Mouse (Mus musculus) intestine, embryonic 14.5 days (tissue): ENCODE measurements around the gene Bdnf. TPM values are rescaled to one million over a fixed set of nuclear protein-coding genes. Genes with fewer than 3 reads are reported as not detected.
A peak's percentile ranks its signal among the peaks of the same experiment; 100 is the strongest.

ENCODE experiments used
- ATAC-seq: fragments of 200-750 bp; cut with Nextera tagmentation; replicated peaks from 2 replicates; pipeline ENCODE4 v1.8.0; 2017; ENCODE audit warnings: low read depth, moderate number of reproducible peaks, moderate TSS enrichment, moderate library complexity; ENCODE audit not compliant: low FRiP score, low TSS enrichment
- DNase-seq: peaks from one replicate; pipeline ENCODE4 v3.0.0-alpha.2; 2018; ENCODE audit warnings: low spot score
- H3K27ac ChIP-seq: fragments of 300-500 bp; sonication (generic); 2 replicates; pipeline ENCODE4 v1.5.1; 2014; ENCODE audit warnings: low read depth, mild to moderate bottlenecking, control low read depth
- H3K27me3 ChIP-seq: fragments of 300-500 bp; sonication (generic); replicated peaks from 2 replicates; pipeline ENCODE4 v1.6.1; 2014; ENCODE audit warnings: low read length, control low read depth; ENCODE audit not compliant: control insufficient read depth, insufficient read depth
- H3K36me3 ChIP-seq: fragments of 300-500 bp; sonication (generic); 2 replicates; pipeline ENCODE4 v1.6.1; 2014; ENCODE audit warnings: low read length, control low read depth; ENCODE audit not compliant: control insufficient read depth, insufficient read depth
- H3K4me1 ChIP-seq: fragments of 300-500 bp; sonication (generic); replicated peaks from 2 replicates; pipeline ENCODE4 v1.6.1; 2014; ENCODE audit warnings: low read length, control low read depth, mixed read lengths; ENCODE audit not compliant: control insufficient read depth, insufficient read depth
- H3K4me2 ChIP-seq: fragments of 300-500 bp; sonication (generic); 2 replicates; pipeline ENCODE4 v1.6.1; 2014; ENCODE audit warnings: low read length
- H3K4me3 ChIP-seq: fragments of 300-500 bp; sonication (generic); 2 replicates; pipeline ENCODE4 v1.5.1; 2014; ENCODE audit warnings: low read depth, low read length, control low read depth, mixed read lengths
- H3K9ac ChIP-seq: fragments of 300-500 bp; sonication (generic); 2 replicates; pipeline ENCODE4 v1.6.1; 2014; ENCODE audit warnings: mild to moderate bottlenecking, low read length
- H3K9me3 ChIP-seq: fragments of 300-500 bp; sonication (generic); 2 replicates; pipeline ENCODE4 v1.6.1; 2016; ENCODE audit warnings: low read length, control low read depth; ENCODE audit not compliant: control insufficient read depth
- WGBS: fragments of 180-500 bp; shearing (Covaris S2); extraction: QIAGEN DNeasy Blood & Tissue Kit; methylation state at CpG from one replicate; pipeline ENCODE4 v1.1.7; 2014; 5-methylcytosine and 5-hydroxymethylcytosine counted together
- polyA plus RNA-seq: library from polyadenylated mRNA; unstranded; fragments of >200 nt; fragmentation: Nextera tagmentation; extraction: Ambion mirVana; gene quantifications from 2 replicates; pipeline ENCODE4 v1.2.1, GENCODE M21; 2014

The Bdnf gene
- 4.2 and 4.9 TPM in 2 replicates for polyA plus RNA-seq

DNA sequence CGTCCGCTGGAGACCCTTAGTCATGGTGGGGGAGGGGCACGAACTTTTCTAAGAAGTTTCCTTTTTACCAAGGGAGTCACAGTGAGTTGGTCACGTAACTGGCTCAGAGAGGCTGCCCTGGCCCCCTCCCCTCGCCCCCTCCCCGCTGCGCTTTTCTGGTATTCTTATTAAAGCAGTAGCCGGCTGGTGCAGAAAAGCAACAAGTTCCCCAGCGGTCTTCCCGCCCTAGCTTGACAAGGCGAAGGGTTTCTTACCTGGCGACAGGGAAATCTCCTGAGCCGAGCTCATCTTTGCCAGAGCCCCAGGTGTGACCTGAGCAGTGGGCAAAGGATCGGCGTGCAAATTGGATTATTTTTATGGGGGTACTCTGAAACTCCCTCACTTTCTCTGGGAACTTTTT, at the start of gene Bdnf:
Bdnf (plus strand) TSS at position 169 of the 400 bp plus-strand sequence.
- H3K36me3 ChIP-seq: no peaks in the 10 kb centered on the region
- H3K9ac ChIP-seq: no peak within 1 kb of the TSS
- WGBS: 4% methylated on average over 15 of the region's 15 CpGs
- H3K9me3 ChIP-seq: no peaks in the 10 kb centered on the region
- no peak for ATAC-seq
- peaks cover 13% of the 10 kb centered on the region; the same call in 1 of the 2 replicates for H3K4me1 ChIP-seq
- DNase-seq: peak; percentile 55
- H3K27ac ChIP-seq: no peak within 1 kb of the TSS
- peak within 1 kb of the TSS; percentile 36 for H3K4me3 ChIP-seq
- H3K4me2 ChIP-seq: peak within 1 kb of the TSS; percentile 72
- H3K27me3 ChIP-seq: peaks cover 73% of the 10 kb centered on the region

- Histone ChIP-seq H3K9ac (no peak overlapping the region), H3K27ac (no peak overlapping the region), H3K4me1 (no peaks in the 10 kb centered on the region), H3K4me2 (no peak overlapping the region), H3K36me3 (no peaks in the 10 kb centered on the region), H3K27me3 (no peaks in the 10 kb centered on the region), H3K4me3 (no peak overlapping the region), H3K9me3 (no peaks in the 10 kb centered on the region)
- no peak for DNase-seq
- 59% methylated on average over 6 of the region's 6 CpGs for WGBS
- no peak for ATAC-seq
Measured at GRCm38 (mm10) chr2:109626864-109627263, 47.6 kb upstream of the Bdnf start.

DNA sequence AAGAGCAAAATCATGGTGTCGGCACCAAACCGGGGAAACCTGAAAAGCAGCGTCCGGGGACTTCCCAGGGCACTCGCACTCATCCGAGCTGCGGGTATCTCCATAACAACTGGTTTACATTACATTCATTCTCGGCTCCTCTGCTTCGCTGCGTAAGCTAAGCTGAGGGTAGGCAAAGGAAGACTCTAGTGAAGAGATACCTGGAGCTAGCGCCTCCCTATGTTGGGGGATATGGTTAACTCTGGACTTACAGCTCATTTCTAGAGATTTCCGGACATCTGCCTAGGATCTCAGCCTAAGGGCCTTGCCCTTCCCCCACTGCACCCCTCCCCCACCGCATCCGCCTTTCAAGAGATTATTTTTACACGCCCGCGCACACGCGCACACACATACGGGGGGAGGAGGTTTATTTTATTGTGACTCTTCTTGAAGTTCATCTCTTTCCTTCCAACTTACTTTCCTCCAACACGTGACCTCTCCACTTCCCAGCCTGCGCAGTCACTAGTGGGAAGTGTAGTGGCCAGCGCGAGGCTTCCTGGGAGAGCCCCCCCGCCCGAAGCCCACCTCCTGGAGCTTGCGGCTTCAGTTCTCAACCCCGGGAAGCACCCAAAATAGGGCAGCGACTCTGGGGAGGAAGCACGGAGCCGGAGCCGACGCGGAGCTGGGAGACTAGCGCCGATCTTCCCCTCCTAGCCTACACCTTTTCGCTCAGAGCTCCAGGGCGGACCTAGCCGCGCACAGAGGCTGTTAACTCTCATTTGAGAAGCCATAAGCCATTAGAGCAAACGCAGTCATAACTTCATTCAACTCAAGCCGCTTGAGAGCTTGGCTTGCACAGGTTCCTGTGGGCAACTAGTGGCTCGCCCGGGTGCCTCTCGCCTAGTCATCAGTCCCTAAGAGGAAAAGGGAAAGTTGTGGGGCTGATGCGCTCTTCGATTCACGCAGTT, 718 bp upstream of the Bdnf start:
- Histone ChIP-seq H3K27me3 (peaks cover 73% of the 10 kb centered on the region), H3K9ac (no peak overlapping the region), H3K27ac (no peak overlapping the region), H3K9me3 (no peaks in the 10 kb centered on the region), H3K4me3 (peak overlapping the region; percentile 36), H3K4me2 (peak overlapping the region; percentile 72), H3K36me3 (no peaks in the 10 kb centered on the region), H3K4me1 (peaks cover 13% of the 10 kb centered on the region; the same call in 1 of the 2 replicates)
- WGBS: 1% methylated on average over 47 of the region's 48 CpGs
- peak; percentile 60 for DNase-seq
- no peak for ATAC-seq

DNA sequence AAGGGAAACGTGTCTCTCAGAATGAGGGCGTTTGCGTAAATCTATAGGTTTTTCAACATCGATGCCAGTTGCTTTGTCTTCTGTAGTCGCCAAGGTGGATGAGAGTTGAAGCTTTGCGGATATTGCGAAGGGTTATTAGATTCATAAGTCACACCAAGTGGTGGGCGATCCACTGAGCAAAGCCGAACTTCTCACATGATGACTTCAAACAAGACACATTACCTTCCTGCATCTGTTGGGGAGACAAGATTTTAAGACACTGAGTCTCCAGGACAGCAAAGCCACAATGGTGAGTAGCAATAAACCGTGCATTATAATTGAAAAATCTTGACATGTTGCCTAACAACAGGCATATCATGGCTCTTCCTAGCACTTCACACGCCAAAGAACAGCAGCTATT, 551 bp downstream of the Bdnf start:
- no peak for ATAC-seq

GRCm38 (mm10) chr2:109675973-109676617, 1.6 kb downstream of the Bdnf start:
- H3K9me3 ChIP-seq: no peaks in the 10 kb centered on the region
- H3K4me3 ChIP-seq: peak overlapping the region; percentile 13; the same call in 1 of the 2 replicates
- ATAC-seq: no peak
- H3K27ac ChIP-seq: no peak overlapping the region
- H3K36me3 ChIP-seq: no peaks in the 10 kb centered on the region
- peaks cover 69% of the 10 kb centered on the region for H3K27me3 ChIP-seq
- peak overlapping the region; percentile 40 for H3K4me2 ChIP-seq
- DNase-seq: peak; percentile 94
- H3K9ac ChIP-seq: no peak overlapping the region
- WGBS: under 1% methylated on average over 29 of the region's 29 CpGs
- peaks cover 13% of the 10 kb centered on the region; the same call in 1 of the 2 replicates for H3K4me1 ChIP-seq

More for the DNA sequence above, 551 bp downstream of the Bdnf start:
- Histone ChIP-seq H3K4me1 (peaks cover 13% of the 10 kb centered on the region; the same call in 1 of the 2 replicates), H3K9me3 (no peaks in the 10 kb centered on the region), H3K4me3 (no peak overlapping the region), H3K36me3 (no peaks in the 10 kb centered on the region), H3K27me3 (peaks cover 73% of the 10 kb centered on the region), H3K9ac (no peak overlapping the region), H3K27ac (no peak overlapping the region), H3K4me2 (no peak overlapping the region)
- 9% methylated on average over 11 of the region's 11 CpGs for WGBS
- DNase-seq: no peak

- DNase-seq (no peak), ATAC-seq (no peak)
- peaks cover 13% of the 10 kb centered on the region; the same call in 1 of the 2 replicates for H3K4me1 ChIP-seq
- WGBS: 2% methylated on average over 5 of the region's 6 CpGs
- no peak overlapping the region for H3K27ac ChIP-seq
- H3K9ac ChIP-seq: no peak overlapping the region
- H3K9me3 ChIP-seq: no peaks in the 10 kb centered on the region
- peaks cover 66% of the 10 kb centered on the region for H3K27me3 ChIP-seq
- no peak overlapping the region; the same call in 1 of the 2 replicates for H3K4me2 ChIP-seq
- H3K4me3 ChIP-seq: 0 out of 2 replicates have a peak overlapping the region, but pooled peaks have one; percentile 44
- no peaks in the 10 kb centered on the region for H3K36me3 ChIP-seq
Measured at GRCm38 (mm10) chr2:109676618-109676974, 2.1 kb downstream of the Bdnf start.

DNA sequence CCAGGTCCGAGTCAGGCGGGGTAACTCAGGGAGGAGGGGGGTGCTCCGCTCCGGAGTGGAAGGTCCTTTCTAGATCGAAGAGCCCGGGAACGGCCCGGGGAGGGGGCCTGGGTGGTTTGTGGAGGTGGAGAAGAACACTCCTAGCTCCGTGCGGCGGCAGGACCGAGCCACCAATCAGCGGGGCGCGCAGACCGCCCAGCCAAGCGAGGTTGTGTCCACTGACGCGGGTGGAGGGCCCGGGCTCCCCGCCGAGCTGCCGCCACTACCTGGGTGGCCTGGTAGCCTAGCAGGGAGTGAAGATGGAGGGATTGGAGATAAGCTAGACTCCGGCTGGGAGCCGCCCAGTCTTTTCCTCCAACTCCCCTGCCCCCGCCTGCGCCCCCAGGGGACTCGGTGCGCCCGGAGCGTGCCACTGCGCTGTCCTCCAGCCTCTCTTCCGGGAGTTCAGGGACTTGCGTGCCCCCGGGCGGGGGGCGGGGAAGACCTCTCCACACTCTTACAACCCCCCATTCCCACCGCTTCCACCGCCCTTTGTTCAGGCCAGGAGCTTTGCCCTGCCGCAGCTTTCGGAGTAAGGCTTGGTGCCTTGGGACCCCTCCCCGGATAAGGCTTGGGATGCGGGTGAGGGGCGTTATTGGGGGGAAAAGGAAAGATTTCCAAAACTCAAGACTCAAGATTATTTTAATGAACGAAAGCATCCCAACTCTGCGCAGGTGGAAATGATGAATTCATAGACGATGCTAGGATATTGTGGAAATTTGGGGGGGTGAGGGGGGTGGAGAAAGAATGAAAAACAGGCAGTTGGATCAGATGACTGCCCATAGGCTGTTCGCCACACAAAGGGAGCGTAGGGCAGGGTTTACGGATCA, 3.0 kb downstream of the Bdnf start:
- H3K27ac ChIP-seq: no peak overlapping the region
- ATAC-seq: peak; percentile 71; the same call in 1 of the 2 replicates
- DNase-seq: peak; percentile 65
- peaks cover 13% of the 10 kb centered on the region; the same call in 1 of the 2 replicates for H3K4me1 ChIP-seq
- H3K9me3 ChIP-seq: no peaks in the 10 kb centered on the region
- 0 out of 2 replicates have a peak overlapping the region, but pooled peaks have one; percentile 16 for H3K9ac ChIP-seq
- H3K27me3 ChIP-seq: peaks cover 59% of the 10 kb centered on the region
- H3K4me2 ChIP-seq: peak overlapping the region; percentile 85
- under 1% methylated on average over 48 of the region's 50 CpGs for WGBS
- peak overlapping the region; percentile 44 for H3K4me3 ChIP-seq
- H3K36me3 ChIP-seq: no peaks in the 10 kb centered on the region

- 1% methylated on average over 18 of the region's 18 CpGs for WGBS
- no peak overlapping the region for H3K27ac ChIP-seq
- H3K36me3 ChIP-seq: no peaks in the 10 kb centered on the region
- DNase-seq: peak; percentile 66
- no peak; the same call in none of the 2 replicates for ATAC-seq
- H3K9ac ChIP-seq: no peak overlapping the region
- H3K4me1 ChIP-seq: peaks cover 13% of the 10 kb centered on the region; the same call in 1 of the 2 replicates
- peaks cover 53% of the 10 kb centered on the region for H3K27me3 ChIP-seq
- no peaks in the 10 kb centered on the region for H3K9me3 ChIP-seq
- H3K4me3 ChIP-seq: peak overlapping the region; percentile 44
- peak overlapping the region; percentile 85 for H3K4me2 ChIP-seq
Measured at GRCm38 (mm10) chr2:109678090-109678409, 3.5 kb downstream of the Bdnf start.
